Mouse (Mus musculus) forebrain, embryonic 11.5 days (tissue): Measurements from ENCODE around the gene Stk40. TPM values are rescaled to one million over a fixed set of nuclear protein-coding genes. Genes with fewer than 3 reads are reported as not detected.

Experiments
- ATAC-seq: fragments of 200-750 bp; cut with Nextera tagmentation; replicated peaks from 2 replicates; pipeline ENCODE4 v1.8.0; 2017; ENCODE audit warnings: moderate TSS enrichment; ENCODE audit not compliant: low FRiP score
- DNase-seq: peaks from one replicate; pipeline ENCODE4 v3.0.0-alpha.2; 2017; ENCODE audit warnings: low spot score
- H3K27ac ChIP-seq: fragments of 300-500 bp; sonication (generic); 2 replicates; pipeline ENCODE4 v1.5.1; 2014; ENCODE audit warnings: low read depth, low read length
- H3K27me3 ChIP-seq: fragments of 300-500 bp; sonication (generic); 2 replicates; pipeline ENCODE4 v1.6.1; 2014; ENCODE audit warnings: mild to moderate bottlenecking, low read length, mixed read lengths; ENCODE audit not compliant: control insufficient read depth, insufficient read depth
- H3K36me3 ChIP-seq: fragments of 300-500 bp; sonication (generic); 2 replicates; pipeline ENCODE4 v1.6.1; 2014; ENCODE audit warnings: mild to moderate bottlenecking, low read length, moderate library complexity, mixed read lengths; ENCODE audit not compliant: control insufficient read depth, insufficient read depth
- H3K4me1 ChIP-seq: fragments of 300-500 bp; sonication (generic); replicated peaks from 2 replicates; pipeline ENCODE4 v1.6.1; 2014; ENCODE audit warnings: low read length, mixed read lengths; ENCODE audit not compliant: control insufficient read depth, insufficient read depth
- H3K4me2 ChIP-seq: fragments of 300-500 bp; sonication (generic); 2 replicates; pipeline ENCODE4 v1.6.1; 2014; ENCODE audit warnings: low read depth, mild to moderate bottlenecking, low read length, moderate library complexity, mixed read lengths; ENCODE audit not compliant: severe bottlenecking
- H3K4me3 ChIP-seq: fragments of 300-500 bp; sonication (generic); 2 replicates; pipeline ENCODE4 v1.5.1; 2014; ENCODE audit warnings: low read depth, low read length
- H3K9ac ChIP-seq: fragments of 300-500 bp; sonication (generic); 2 replicates; pipeline ENCODE4 v1.6.1; 2014; ENCODE audit warnings: low read length
- H3K9me3 ChIP-seq: fragments of 300-500 bp; sonication (generic); 2 replicates; pipeline ENCODE4 v1.6.1; 2016; ENCODE audit warnings: low read length, mixed read lengths; ENCODE audit not compliant: control insufficient read depth
- WGBS: fragments of 180-500 bp; shearing (Covaris S2); extraction: QIAGEN DNeasy Blood & Tissue Kit; methylation state at CpG from one replicate; pipeline ENCODE4 v1.1.7; 2014; 5-methylcytosine and 5-hydroxymethylcytosine counted together
- polyA plus RNA-seq: library from polyadenylated mRNA; unstranded; fragments of >200 nt; fragmentation: Nextera tagmentation; extraction: Ambion mirVana; gene quantifications from 2 replicates; pipeline ENCODE4 v1.2.1, GENCODE M21; 2014

Stk40 gene
- polyA plus RNA-seq, 1 experiment from 2014 or later: 37.4 TPM

DNA sequence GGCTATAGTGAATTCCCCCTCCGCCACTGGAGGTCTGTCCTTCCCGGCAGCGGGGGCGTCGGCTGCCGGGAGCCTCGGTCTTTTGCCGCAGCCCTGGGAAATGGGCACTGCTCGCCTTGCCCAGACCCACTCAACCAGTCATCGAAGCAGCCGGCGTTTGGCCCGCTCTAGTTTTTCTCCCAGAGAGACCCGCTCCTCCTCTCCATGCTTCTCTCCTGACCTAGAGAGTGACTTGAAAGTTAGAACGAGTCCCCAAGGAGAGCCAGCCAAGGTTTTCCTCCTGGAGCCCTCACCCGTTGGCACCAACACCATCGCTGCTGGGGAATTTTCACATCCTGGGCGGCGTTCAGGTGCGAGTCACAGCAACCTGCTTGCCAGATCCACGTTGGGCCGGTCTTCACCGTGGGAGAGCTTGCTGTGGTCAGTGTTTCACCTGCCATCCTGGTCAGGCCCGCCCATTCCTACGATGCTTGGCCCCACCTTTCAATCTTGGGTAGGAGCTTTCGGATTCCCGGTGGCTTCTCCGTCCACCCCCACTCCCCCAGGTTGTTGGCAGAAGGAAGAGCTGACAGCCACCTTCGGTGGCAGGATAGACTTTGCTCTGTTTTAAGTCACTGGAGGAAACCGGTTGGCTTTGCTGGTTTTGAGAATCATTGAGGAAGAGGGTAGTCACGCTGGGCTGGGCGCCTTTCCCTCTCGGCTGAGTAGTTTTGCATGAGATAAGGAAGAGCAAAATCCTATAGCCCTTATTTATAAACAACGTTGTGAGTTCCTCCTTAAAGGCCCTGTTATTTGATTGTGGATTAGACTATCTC, 711 bp downstream of the Stk40 start:
- Histone ChIP-seq H3K9me3 (no peaks in the 10 kb centered on the region), H3K27ac (no peak overlapping the region), H3K36me3 (no peaks in the 10 kb centered on the region), H3K4me3 (peak overlapping the region; percentile 91), H3K4me2 (peak overlapping the region; percentile 92), H3K4me1 (peaks cover 10% of the 10 kb centered on the region; the same call in 1 of the 2 replicates), H3K27me3 (no peaks in the 10 kb centered on the region), H3K9ac (peak overlapping the region; percentile 81)
- ATAC-seq: peak; percentile 34; the same call in 1 of the 2 replicates
- DNase-seq: peak; percentile 59
- 3% methylated on average over 34 of the region's 34 CpGs for WGBS

DNA sequence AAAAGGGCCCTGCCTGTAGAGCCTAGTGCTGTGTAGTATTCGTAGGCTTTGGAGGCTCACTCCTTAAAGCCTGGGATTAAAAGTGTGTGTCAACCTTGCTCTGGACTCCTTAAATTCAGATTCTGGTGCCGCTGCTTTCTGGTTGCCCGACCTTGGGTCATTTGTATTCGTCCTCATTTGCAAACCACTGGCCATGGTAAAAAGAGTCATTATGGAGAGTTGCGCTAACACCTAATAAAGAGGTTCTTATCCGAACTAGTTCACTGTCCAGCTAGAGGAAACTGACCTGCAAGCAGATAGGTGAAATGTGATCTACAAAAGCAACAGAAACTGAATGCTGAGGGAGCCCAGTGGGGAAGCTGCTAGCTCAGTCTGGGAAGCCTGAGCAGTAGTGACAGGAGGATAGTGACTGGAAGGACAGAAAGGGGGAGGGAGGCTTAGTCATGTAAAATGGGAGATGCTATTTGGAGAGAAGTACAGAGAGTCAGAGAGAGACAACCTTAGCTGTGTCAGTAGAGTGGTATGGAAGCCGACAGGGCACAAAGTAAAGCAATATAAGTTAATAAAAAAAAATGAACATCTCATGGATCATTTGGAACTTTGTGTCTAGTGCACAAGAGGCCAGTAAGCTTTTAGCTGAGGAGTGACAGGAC, 1.5 kb downstream of the Stk40 start:
- H3K4me1 ChIP-seq: peaks cover 11% of the 10 kb centered on the region; the same call in 1 of the 2 replicates
- no peak for ATAC-seq
- no peak overlapping the region for H3K4me3 ChIP-seq
- DNase-seq: no peak
- H3K27ac ChIP-seq: no peak overlapping the region
- peak overlapping the region; percentile 81 for H3K9ac ChIP-seq
- WGBS: 51% methylated on average over 7 of the region's 7 CpGs
- H3K9me3 ChIP-seq: no peaks in the 10 kb centered on the region
- peak overlapping the region; percentile 92 for H3K4me2 ChIP-seq
- H3K27me3 ChIP-seq: no peaks in the 10 kb centered on the region
- H3K36me3 ChIP-seq: no peaks in the 10 kb centered on the region

DNA sequence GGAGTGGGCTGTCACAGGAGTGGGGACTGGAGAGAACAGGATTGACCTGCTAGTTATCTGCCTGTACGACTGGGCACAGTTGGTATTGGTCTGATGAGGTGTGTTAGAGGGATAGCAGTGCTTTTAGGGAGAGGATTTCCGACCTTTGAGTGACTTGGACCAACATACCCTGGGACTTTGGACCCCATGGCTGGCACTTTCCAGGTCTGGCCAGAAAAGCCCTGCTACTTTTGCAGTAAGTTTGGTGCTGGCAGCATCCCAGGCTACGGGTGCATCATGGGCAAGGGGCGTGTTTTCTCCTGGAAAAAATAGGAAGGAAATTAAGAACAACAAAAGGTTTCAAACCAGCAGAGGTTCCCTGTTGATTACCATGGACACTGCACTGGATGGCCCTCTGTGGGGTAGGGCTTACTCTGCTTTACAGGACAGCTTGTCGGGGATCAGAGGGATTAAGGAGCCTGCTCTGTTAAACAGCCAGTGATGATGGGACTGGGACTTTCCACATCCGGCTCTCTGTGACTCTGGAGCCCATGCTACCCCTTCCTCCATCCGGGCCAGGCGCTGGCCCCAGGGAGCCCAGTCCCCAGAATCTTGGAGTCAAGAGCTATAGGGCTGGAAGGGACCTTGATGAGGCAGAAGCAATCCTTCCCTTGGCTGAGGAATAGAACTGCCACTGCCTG, 4.4 kb downstream of the Stk40 start:
- ATAC-seq (no peak), DNase-seq (no peak)
- Histone ChIP-seq H3K9ac (no peak overlapping the region), H3K4me2 (no peak overlapping the region), H3K27me3 (no peaks in the 10 kb centered on the region), H3K9me3 (no peaks in the 10 kb centered on the region), H3K4me3 (no peak overlapping the region), H3K27ac (no peak overlapping the region), H3K36me3 (no peaks in the 10 kb centered on the region), H3K4me1 (peaks cover 21% of the 10 kb centered on the region; the same call in 1 of the 2 replicates)
- 29% methylated on average over 8 of the region's 8 CpGs for WGBS

DNA sequence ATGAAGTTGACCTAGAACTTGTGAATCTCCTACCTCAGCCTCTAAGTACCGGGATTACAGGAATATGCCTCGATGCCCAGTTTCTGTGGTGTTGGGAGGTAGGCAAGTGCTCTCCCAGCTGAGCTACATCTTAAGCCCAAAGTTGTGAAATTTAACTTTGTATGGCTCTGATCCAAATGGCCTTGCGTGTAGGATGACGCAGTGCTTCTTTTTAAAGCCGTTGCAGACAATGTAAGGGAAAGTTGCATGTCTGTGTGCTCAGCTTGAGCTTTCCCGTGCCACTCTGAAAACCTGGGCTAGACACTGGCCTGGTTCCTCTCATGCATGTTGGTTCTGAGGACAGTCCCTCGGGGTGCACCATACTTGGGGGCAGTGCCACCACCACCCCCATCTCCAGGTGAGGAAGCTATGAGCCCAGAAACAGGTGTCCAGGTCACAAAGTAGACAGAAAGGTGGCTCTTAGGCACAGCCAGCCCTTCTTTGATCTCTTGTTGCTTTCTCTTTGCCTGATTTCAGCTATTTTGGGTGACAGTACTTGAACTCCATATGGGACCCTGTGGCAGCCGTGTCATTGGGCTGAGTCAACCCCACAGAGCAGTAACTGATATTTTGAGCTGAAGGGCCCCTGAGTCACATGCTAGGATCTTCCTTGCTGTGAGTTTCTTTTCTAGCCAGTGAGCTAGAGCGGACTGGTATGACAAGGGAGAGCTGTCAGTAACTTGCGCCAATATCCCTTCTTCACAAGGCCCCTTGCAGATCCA, 6.0 kb downstream of the Stk40 start:
- Histone ChIP-seq H3K27ac (no peak overlapping the region), H3K27me3 (no peaks in the 10 kb centered on the region), H3K9ac (no peak overlapping the region), H3K36me3 (no peaks in the 10 kb centered on the region), H3K9me3 (no peaks in the 10 kb centered on the region), H3K4me2 (no peak overlapping the region), H3K4me3 (no peak overlapping the region), H3K4me1 (peaks cover 21% of the 10 kb centered on the region; the same call in 1 of the 2 replicates)
- no peak for DNase-seq
- WGBS: 87% methylated on average over 10 of the region's 10 CpGs
- no peak for ATAC-seq

DNA sequence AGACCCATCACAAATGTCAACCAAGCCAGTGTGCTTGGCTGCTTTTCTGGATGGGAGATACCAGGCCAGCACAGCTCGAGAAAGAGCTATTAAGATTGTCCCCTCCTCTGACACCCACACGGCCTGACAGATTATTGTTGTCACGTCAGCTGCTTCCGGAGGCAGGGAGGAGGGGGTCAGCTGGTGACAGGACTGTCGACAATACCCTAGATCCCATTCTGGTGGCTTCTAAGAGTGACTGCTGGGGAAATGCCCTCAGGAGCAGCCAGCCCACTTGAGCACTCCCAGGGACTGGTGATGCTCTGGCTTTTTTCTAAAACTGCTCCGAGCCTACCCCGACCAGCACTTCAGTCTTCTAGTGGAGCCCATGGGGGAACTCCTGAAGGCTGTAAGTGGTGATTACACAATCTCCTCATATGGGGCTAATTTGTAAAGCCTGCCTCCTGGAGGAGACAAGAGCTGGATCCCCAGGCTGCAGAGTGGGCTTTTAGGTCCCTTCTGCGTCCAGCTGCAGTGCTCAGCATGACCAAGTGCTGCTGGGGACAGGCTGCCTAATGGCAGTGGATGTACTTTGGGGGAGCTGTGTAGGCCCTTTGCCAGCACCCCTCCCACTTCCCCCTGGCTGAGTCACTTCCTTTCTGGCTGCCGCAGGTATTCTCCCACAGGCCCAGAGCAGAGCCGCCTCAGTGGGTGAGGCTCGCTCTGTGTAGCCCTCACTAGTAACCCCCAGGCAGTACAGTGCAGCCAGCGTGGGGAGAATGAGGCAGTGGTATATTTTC, 6.8 kb downstream of the Stk40 start:
- Histone ChIP-seq H3K4me3 (no peak overlapping the region), H3K27ac (peak overlapping the region; percentile 25), H3K9me3 (no peaks in the 10 kb centered on the region), H3K9ac (no peak overlapping the region; the same call in 1 of the 2 replicates), H3K4me2 (peak overlapping the region; percentile 11; the same call in 1 of the 2 replicates), H3K27me3 (no peaks in the 10 kb centered on the region), H3K36me3 (no peaks in the 10 kb centered on the region), H3K4me1 (peaks cover 16% of the 10 kb centered on the region; the same call in 1 of the 2 replicates)
- 15% methylated on average over 12 of the region's 12 CpGs for WGBS
- no peak for DNase-seq
- ATAC-seq: no peak

DNA sequence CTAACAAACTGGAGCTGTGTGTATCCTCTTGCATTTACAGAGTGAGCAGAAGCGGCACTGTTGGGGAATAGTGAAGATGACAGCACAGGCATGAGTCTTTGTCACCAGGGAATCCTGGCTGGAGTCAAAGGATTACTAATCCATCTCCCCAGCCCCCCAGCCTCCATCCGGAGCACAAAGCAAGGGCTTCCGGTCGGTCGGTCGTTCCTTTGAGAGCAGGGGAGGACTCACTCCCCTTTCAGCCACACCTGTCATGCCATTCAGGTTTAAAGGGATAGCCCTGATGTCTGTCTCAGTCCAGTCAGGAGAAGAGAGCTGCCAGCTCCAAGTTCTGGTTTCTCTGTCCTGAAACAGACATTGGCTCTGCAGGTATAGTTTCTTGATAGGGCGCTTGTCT, 7.4 kb downstream of the Stk40 start:
- WGBS: 18% methylated on average over 7 of the region's 7 CpGs
- no peaks in the 10 kb centered on the region for H3K9me3 ChIP-seq
- DNase-seq (no peak), ATAC-seq (no peak)
- no peak overlapping the region for H3K4me2 ChIP-seq
- H3K9ac ChIP-seq: peak overlapping the region; percentile 20
- H3K4me3 ChIP-seq: no peak overlapping the region
- no peaks in the 10 kb centered on the region for H3K36me3 ChIP-seq
- H3K27me3 ChIP-seq: no peaks in the 10 kb centered on the region
- peaks cover 16% of the 10 kb centered on the region; the same call in 1 of the 2 replicates for H3K4me1 ChIP-seq
- peak overlapping the region; percentile 25 for H3K27ac ChIP-seq

DNA sequence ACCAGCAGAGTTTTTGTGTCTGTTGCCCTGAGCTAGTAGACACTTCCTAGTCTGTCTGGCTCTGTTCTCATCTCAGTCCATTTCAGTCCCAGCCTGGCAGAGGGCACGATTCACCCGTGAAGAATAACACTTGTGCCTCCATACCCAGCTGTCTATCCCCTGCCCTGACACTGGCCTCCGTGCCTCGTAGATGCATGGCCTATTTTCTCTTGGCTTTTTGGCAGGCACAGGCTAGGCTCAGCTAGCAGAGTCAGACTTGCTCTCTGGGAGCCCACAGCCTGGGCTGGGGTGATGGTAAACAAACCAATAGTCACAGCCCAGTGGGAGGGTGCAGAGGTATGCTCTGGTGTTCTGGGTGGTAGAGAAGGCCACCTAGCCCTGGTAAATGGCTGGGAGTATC, 9.5 kb downstream of the Stk40 start:
- ATAC-seq: no peak
- Histone ChIP-seq H3K9me3 (no peaks in the 10 kb centered on the region), H3K27me3 (no peaks in the 10 kb centered on the region), H3K4me2 (no peak overlapping the region), H3K4me3 (no peak overlapping the region), H3K27ac (no peak overlapping the region), H3K36me3 (no peaks in the 10 kb centered on the region), H3K4me1 (peaks cover 12% of the 10 kb centered on the region; the same call in 1 of the 2 replicates), H3K9ac (no peak overlapping the region)
- no peak for DNase-seq
- 87% methylated on average over 4 of the region's 4 CpGs for WGBS
